Mouse (Mus musculus) testis, postnatal 14 days (tissue): ENCODE data around the gene Gpa33.
"Not testable (repeated sequence)": the region's sequence is repeated elsewhere in the genome, so short reads cannot be mapped to it uniquely, and the experiment has no call there.

ENCODE experiments used
- DNase-seq: peaks from one replicate; pipeline ENCODE4 v3.0.0; 2021; ENCODE audit warnings: low spot score

Gpa33 gene

DNA sequence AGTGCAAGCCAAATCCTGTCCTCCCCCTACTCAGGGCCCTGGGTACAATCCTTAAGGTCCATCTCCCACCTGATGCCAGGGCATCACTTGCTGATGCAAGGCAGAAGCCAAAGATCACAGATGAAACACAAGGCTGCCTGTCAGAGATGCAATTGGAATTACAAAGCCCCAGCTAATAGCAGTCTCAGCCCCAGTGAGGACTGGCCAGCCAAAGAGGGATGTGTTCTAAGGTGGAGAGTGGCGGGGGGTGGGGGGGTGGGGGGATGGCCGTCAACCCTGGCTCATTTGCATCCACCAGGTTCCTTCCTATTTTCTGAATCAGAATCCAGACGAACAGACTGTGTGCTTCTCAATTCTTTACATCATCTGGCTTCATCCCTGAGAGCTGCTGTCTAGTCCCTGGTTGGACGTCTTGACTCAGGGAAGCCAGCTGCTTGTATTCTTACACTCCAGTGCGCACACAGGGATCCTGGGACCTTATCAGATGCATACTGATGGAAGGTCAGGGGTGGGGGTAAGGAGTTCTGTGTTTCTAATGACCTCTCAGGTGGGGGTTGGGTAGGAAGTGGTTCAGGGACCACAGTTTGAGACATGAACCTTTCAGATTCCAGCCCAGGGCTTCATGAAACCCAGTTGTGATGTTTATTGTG, 5.2 kb downstream of the Gpa33 start:
- no peak for DNase-seq

DNA sequence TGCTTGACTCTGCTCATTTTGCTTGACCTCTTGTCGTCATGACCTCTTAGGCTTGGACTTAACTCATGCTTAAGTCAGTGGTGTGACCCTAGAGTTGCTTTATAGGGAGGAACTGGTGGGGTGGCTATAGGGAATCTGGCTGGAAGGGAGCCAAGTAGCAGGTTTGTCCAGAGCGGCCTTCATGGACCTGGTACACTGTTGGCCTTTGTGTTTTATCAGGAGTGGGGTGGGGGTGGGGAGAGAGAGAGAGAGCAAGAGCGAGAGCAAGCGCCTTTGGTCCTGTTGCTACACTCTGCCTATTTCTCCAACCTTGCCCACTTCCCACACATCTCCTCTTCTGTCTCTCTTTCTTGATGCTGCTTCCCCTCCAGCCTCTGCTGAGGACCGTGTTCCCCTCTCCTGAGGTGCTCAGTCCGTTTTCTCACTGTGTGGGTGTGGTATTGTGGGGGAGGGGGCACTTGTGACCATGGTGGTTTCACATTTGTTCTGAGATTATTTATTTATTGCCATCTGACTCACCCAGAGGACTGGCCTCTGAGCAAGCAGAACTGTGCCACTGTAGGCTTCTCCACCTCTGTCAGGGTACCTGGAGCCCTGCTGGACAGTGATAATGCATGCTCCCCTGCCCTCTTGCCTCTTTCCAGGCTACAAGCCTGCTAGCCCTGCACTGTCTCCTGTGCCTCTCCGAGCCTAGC, 7.4 kb downstream of the Gpa33 start:
- no peak for DNase-seq

DNA sequence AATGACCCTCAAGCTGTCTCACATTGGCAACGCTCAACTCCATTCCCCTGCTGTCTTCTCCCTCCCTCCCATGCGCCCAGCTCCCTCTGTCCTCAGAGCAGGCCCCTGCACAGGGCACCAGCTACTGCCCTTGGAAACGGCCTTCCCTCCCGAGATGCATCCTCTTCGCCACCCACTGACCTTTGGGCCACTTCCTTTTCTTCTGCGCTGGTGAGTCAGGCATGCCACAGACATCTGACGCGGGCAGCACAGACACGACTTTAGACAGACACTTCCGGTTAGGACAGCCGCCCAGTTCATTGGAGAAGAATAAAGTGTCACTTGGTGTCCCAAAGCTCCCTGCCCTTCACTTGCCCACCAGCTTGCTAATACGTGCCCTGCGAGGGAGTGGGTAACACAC, 8.1 kb downstream of the Gpa33 start:
- no peak for DNase-seq

DNA sequence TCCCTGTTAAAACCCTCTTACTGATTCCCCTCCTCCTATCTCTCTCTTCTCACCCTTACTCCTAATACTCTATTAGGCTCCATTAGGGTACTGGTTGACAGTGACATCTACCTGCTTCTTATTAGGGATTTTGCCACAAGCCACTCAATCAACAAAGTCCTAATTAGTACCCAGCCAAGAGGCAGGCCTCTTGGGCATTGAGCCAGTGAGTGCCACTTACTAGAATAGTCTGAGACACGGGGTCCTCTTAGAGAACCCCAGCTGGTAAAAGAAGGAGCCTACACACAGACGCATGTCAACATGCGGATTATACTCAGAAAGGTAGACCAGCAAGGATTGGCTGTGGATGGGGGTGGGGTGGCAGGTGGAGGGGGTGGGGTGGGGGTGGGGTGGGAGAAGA, 9.1 kb downstream of the Gpa33 start:
- DNase-seq: no peak

DNA sequence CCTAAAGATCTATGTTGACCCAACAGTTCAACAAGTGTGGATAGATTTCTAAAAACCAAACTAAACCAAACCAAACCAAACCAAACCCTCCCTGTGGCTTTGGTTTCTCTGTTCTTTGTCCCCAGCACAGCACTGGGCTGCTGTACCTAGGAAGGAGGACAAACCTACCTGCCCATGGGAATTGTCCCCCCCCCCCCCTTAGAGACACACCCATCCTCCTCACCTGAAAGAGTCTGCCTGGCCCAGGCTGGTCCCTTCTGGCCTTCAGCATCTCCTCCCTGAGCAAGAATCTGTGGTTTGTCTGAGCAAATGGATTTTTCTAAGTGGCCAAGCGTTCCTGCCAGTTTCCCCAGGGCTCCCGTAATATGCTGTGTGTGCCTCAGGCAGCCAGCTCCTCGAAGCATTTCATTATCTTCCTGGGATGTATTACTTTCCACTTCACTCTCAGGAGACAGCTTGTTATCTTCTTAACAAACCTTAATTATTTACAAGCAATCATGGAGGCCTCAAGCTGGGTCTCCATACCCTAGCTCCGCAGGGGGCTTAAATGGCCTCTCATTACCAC, 9.7 kb downstream of the Gpa33 start:
- DNase-seq: no peak

DNA sequence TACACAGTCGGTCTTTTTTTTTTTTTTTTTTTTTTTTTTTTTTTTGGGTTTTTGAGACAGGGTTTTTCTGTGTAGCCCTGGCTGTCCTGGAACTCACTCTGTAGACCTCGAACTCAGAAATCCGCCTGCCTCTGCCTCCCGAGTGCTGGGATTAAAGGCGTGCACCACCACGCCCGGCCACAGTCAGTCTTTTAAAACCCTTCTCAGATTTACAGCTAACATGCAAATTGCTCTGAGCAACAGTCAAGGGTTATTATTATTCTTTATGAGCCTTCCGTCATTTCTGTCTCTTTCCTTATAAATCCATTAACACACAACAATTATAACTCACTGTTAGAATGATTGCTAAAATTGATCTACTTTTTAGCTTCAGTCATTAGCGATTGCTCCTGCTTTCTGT, 11.8 kb downstream of the Gpa33 start:
- not testable (repeated sequence) for DNase-seq

DNA sequence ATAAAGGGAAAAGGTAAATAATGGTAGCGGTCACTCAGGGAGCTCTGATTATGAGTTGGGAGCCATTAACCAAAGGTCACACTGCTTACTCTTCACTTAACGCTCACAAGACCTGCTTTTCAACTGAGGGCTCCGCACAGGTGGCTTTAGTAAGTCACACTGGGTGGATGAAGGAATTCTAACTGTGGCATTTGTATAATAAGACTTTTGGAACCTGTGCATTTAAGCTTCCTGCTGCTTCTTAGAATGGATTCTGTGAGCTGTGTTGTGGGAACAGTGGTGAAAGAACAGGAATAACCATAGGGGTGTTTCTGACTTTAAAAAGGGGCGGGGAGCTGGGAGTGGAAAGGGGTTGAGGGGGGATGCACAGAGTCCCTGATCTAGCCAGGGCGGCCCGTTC, 12.3 kb downstream of the Gpa33 start:
- no peak for DNase-seq

DNA sequence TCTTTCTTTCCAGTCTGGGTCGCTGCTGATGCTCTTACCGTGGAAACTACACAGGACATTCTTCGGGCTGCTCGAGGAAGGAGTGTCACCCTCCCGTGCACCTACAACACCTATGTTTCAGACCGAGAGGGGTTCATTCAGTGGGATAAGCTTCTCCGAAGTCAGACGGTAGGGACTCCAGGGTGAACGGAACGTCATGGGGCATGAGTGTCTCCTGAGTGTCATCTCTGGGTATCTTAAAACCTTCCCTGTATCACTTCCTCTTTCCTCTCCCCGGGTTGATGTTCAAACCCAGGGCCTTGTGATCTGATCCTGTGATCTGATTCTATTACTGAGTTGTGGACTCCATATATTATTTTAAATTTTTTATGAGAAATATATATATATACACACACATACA, 16.6 kb downstream of the Gpa33 start:
- no peak for DNase-seq

DNA sequence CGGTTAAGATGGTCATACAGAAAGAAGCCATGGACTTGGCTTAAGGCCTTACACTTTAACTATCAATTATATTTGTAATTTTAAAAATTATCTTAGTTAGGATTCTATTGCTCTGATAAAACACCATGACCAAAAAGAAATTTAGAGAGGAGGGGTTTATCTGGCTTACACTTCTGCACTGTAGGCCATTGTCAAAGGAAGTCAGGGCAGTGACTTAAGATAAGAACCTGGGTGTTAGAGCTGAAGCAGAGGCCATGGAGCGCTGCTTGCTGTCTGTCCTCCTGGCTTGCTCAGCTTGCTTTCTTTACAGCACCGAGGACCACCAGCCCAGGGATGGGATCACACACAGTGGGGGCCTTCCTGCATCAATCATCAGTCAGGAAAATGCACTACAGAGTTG, 17.6 kb downstream of the Gpa33 start:
- DNase-seq: no peak

DNA sequence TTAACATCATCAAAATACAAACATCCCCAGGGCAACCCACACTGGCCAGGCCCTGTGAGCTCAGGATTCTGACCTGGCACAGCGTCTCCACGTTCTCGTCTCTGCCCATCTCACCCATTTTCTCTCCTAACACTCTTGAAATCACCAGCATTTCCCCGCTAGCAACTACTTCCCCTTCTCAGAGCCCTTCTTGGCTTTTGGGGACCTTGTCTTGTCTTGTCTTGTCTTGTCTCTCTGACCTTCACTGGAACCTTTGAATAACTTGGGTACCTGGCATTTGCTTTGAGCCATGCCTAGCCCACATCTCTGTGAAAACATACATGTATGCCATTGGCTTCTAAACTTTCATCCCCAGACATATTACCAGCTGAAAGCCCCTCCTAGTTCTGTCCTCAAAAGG, 19.4 kb downstream of the Gpa33 start:
- no peak for DNase-seq

DNA sequence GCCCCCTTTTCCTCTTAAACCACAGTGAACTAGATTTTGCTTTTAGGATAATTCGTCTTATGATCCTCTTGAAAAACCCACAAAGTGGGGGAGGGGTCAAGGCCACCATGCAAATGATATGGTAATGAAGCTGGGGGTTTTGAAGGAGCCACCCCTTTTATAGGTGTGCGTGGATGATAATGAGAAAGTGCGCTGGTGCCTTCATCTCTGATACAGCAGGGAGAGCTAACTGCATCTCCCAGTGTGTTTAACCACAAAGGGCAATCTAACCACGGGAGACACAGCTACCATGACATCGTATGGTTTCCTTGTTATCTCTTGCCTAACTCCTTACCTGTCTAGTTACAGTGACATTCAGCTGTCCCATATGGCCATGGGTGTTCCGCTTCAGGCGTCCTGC, 20.0 kb downstream of the Gpa33 start:
- DNase-seq: no peak

DNA sequence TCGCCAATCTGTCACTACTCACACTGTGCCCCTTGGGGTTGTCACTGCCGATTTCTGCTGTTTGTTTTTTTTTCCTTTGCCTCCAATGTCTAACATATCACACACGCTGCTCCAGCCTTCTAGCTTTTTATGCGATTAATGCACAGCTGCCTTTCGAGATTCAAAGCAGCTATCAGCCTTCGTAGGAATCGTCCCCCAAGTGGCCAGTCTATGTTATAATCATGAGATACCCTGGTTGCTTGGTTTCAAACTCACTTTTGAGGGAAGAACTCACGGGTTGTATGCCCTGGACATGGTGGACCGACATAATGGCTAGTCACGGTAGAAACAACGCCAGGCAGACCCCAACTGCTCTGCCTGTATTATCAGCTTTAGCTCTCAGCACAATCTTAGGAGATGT, 21.3 kb downstream of the Gpa33 start:
- no peak for DNase-seq

DNA sequence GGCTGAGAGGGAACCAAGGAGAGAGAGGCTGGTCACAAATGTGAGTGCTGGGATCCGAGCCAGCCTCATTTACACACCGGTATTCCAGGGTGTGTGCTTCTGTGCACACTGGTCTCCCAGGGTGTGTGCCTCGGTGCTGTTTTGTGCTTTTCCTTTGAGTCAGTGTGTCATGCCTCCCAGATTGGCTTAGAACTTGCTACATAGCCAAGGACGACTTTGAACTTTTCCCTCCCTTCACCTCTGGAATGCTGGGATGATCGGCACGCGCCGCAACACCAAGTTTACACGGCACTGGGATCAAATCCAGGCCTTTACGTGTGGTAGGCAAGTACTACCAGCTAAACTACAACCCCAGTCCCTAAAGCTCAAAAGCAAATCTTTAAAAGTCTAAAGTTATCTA, 22.0 kb downstream of the Gpa33 start:
- no peak for DNase-seq

DNA sequence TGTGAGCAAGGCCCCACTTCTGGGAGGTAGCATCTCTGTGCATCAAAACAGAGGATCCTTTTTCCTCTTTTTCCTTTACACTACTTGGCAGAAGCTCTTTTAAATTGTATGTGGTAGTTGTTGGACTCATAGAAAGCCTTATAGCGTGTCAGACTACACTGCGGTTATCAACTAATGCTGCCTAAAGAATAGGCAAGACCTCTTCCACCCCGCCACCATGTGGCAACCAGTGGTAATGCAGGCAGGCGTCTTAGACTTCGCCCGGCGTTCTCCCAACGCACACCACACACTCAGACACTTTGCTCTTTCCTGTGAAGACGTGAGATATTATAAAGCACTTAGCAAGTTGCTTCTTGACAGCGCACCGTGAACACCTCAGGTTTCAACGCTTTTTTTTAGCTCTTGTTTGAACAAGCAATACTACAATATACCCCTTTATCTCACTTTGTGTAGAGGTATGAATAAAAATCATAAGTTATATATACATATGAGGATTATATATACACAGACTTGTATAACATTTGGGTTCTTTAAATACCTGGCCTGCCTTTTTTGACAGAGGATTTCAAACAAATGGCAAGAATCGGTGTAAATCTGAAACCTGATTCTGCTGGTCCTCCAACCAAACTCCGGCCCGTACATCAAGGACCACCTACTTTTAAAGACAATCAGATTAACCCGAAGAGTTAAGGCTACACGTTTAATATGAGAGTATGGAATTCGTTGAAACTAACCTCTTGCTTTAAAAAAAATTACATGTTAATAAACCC, 23.5 kb downstream of the Gpa33 start:
- peak; percentile 76 for DNase-seq

DNA sequence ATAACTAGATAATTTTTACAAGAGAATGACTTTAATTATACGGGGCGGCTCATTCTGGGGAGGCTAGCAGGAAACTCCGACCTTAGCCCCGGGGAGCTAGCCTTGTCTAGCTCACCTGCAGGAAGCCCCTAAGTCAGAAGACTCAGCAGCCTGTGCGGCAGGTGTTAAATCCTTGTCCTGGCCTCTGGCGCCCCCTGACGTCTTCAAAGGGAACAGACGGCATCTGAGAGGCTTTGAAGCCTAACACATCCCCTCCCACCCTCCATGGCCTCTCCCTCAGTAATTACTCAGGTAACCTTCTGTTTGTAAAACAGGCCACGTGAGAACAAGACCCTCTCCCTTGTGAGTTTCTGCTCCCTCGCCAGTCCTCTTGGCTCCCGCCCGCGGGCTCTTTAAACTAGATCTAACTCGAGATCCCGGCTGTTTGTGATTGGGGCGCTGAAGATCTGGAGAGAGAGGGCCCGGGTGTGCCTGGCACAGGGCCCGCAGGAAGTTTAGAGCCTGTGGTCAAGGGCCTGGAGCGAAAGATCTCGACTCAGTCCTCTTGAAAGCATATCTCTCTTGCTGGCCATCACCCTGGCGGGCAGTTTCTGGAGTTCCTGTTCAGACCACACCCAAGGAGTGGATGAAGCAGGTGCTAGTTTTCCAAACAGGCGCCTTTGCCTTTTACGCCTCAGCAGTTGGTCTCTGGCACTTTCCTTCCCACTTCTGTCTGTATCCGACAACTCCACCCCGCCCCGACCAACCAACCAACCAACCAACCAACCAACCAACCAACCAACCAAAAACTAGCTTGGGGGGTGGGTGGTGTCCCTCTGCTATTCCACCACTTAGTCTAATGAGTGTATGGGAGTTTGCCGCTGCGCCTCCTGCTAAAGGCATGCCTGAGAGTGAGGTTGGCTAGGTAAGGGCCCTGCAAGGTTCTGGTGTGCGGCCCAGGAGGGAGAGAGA, 24.4 kb downstream of the Gpa33 start:
- DNase-seq: peak; percentile 75

DNA sequence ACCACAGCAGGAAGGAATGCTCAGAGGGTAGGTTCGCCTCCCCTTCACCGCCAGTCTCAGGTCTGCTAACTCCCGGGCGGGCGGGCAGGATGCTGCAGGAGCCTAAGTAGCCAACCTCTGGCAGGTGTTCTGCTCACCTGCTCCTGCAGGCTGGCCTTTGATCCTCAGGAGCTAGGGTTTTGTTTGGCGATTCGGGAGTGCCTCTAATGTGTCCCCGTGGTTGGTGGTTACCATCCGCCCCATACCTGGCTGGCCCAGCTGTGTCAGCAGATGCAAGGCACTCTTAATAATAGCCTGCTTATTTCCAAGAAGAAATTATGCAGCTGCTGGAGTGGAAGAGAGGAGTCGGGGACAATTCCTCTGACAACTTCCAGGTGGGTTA, 25.1 kb downstream of the Gpa33 start:
- no peak for DNase-seq

DNA sequence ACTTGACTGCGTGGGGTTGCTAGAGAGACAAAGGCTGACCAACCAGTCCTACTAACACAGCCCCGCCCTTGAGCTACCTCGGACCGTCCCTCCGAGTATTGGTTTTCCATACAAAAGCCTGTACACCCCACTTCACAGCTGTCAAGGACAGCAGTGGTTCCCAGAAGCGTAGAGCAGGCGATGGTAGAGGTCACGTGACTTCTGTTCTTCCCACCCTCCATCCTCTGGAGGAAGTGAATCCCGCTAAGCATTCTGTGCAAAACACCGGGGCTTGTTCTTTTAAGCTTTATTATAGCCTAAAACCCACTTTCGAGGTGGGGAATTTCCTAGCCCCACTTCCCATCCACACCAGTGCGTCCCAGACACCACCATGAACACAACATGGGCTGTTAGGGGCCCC, 27.7 kb downstream of the Gpa33 start:
- no peak for DNase-seq

DNA sequence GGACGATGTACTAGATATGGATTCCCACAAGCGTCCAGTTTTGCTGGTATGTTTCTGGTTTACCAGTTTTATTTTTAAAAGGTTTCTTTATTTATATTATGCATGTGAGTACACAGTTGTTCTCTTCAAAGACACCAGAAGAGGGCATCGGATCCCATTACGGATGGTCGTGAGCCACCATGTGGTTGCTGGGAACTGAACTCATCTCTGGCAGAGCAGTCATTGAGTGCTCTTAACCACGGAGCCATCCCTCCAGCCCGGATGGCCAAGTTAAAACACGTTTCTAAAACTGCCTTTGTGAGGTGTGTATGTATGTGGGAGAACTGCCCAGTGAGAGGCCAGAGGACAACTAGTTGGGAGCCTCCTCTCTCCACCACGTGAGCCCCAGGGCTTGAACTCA, 28.6 kb downstream of the Gpa33 start:
- no peak for DNase-seq

DNA sequence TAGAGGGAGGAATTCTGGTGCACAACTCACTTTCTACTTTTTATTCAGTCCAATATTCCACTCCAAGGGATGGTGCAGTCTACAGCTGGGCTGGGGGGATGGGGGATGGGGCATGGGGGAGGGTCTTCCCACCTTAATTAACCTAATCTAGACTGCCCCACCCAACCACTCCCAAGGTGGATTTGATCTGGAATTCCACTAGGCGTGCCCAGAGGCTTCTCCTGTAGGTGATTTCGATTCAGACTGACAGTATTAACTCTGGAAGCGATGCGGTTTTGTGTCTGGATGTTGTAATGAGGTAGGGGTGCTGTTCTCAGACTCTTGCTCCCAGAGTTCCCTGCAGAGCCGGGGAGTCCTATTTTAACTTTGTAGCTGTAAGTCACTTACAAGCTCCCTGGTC, 30.1 kb downstream of the Gpa33 start:
- DNase-seq: no peak

DNA sequence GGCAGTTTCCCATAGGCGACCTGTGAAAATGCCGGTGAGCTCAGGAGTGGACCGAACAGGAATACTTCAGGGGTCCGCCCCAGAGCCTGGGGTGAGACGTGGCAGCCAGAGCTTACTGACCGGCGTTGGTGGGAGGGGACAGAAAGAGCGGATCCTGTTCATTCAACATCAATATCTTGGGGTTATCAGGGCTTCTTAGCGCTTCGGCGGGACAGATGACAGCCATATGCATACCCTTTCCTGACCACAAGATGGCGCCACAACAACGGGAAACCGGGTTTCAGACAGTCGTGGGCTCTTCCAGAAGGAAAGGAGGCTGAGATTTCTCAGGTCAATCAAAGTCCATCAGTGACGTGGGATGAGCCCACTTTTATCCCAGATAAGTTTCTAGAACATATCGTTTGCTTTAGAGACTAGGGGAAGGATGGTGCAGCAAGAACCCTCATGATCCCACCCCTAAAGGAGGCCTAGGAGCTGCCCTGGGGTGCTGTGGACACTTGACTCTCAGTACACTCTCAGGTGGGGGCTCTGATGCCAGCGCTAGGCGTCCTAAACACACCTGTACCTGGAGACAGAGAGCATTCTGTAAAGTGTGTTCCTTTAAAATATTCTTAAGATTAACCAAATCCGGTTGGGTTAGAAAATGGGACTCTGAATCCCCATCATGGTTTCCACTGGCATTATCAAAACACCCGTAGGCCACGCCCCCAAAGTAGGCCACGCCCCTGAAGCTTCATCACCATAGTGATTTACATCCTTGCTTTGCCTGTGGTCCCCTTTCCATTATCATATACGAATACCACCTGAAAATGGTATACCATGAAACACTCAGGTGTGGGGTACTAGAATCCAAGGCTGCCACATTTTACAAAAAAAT, 30.8 kb downstream of the Gpa33 start:
- DNase-seq: peak; percentile 55

DNA sequence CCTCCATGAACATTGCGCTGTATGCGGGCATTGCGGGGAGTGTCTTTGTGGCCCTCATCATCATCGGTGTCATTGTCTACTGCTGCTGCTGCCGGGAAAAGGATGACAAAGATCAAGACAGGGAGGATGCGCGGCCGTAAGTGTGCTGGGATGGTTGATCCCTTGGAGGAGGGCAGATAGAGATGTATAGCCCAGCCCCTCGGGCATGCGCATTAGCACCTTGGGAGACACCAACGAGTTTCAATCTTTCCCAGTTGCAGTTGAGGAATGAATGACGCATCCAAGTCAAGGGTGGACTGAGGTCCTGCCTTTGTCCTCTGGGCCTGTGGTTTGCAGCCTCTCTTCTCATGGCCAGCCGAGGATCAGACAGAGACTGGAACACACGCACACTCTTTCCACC, 34.5 kb downstream of the Gpa33 start:
- DNase-seq: no peak
